Mouse (Mus musculus): ENCODE data around the gene Scaf4. TPM values are rescaled to one million over a fixed set of nuclear protein-coding genes. Genes with fewer than 3 reads are reported as not detected.

The Scaf4 gene
- total RNA-seq, 2 experiments from 2014 or later: 53.8 to 59.4 TPM

DNA sequence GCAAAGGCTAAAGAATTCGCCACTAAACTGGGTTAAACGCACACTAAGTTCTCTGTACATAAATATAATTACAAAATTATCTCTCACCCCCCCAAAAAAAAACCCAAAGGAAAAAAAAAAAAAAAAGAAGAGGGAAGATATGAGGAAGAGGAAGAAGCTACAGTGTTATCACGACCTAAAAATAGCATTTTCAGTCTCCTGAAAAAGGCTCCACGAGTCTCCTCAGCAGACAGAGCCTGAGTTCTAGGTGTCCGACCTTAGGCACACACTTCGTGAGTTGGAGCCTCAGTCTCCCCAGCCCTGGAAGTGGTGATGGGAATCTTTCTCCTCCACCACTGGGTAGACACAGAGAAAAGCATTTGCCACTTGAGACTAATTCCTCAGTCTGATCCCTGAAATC lies 85.7 kb downstream of the Scaf4 start:
- no peak for TF ChIP-seq CTCF (conservative IDR thresholded peaks at IDR 0.05)
- no peak overlapping the region for H3K27ac ChIP-seq
- DNase-seq (ENCODE audit: low spot score in 2 of 2): no peak
- no peak overlapping the region for H3K4me3 ChIP-seq

DNA sequence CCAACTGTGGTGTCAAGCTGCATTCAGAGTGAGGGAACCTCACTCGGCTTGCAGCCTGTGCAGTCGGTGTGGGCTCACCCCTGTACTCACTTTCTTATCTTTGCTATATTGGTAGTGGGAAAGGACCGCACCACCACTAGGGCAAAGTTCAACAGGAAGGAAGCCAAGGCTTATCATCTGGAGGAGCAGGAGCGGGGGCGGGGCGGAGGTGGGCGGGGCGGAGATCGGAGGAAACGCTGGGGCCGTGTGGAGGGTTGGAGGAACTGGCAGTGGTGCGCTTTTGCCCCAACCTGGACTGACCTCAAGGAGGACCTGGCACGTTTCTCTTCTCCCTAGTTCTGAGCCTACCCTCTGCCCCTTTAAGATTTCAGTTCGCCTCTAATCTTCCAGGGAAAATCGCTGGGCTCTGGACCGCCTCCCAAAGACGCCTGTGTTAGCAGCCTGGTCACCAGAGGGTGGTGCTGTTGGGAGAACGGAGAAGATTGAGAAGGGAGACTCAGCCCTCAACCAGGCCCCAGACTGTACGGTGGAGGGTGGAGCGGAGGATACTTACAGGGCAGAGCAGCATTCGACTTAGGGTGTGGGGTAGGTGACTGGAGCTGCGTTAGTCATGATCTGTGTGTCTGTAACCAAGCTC lies 86.8 kb downstream of the Scaf4 start:
- peak; percentile 82 for TF ChIP-seq CTCF (conservative IDR thresholded peaks at IDR 0.05)
- DNase-seq (ENCODE audit: low spot score in 2 of 2): peak; percentile 61 to 62
- peak overlapping the region; percentile 50 for H3K4me3 ChIP-seq
- peak overlapping the region; percentile 19; the same call in 1 of the 2 replicates for H3K27ac ChIP-seq

DNA sequence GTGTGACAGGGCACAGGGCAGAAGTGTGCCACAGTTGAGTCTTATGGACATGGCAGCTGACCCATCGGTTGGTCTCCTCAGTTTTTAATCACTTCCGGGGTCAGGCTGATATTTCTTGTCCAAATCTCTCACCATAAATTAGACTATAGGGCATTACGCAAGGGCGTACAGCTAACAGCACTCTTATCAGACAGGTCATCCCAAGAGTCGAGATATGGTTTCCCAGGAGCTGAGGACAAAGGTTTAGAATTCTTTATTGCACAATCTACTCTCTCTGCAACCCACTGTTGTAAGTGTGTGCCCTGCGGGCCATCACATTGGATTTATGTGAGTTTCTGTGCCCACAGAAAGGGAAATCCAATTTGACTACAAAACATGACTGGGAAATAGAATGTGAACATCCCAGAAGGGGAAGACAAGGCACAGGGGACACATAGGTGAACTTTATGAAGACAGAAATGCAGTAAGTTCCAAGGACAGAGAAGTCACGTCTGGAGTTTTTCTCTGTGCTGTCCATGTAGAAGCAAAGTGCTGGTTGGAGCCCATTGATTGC lies 87.5 kb downstream of the Scaf4 start:
- Histone ChIP-seq H3K27ac (no peak overlapping the region), H3K4me3 (no peak overlapping the region)
- no peak for TF ChIP-seq CTCF (conservative IDR thresholded peaks at IDR 0.05)
- DNase-seq (ENCODE audit: low spot score in 2 of 2): no peak

DNA sequence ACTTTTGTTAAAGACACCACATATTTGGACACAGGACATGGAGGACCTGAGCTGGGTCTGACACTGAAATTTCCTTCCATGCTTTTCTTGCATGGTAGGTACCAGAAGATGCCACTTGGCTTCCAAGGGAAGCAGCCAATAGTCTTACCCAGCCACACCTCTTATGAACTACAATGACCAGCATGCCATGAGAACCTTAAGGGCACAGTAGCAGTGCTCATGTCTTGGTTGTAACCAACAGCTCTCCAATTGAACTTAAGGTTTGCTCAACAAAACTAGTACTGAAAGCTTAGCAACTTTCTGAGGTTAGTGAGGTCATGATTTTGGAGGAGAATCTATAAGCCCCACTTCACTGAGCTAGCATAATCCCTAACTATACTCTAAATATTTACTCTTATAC lies 90.6 kb downstream of the Scaf4 start:
- TF ChIP-seq CTCF (conservative IDR thresholded peaks at IDR 0.05): no peak
- no peak overlapping the region for H3K4me3 ChIP-seq

DNA sequence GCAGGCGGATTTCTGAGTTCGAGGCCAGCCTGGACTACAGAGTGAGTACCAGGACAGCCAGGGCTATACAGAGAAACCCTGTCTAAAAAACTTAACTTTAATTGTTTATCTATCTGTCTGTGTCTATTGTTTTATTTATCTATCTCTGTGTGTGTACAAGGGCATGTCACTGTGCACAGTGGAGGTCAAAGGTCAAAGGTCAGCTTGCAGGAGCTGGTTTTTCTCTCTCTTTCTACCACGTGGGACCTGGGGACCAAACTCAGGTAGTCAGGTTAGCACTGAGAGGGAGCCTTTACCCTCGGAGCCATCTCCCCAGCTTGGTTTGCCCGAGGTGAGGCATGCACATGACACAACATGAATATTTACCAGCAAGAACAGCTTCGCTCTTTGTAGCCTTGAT lies 93.0 kb downstream of the Scaf4 start:
- H3K4me3 ChIP-seq: no peak overlapping the region
- no peak for TF ChIP-seq CTCF (conservative IDR thresholded peaks at IDR 0.05)
- DNase-seq (ENCODE audit: low spot score in 2 of 2): no peak
- H3K27ac ChIP-seq: no peak overlapping the region

More for the DNA sequence above, 90.6 kb downstream of the Scaf4 start:
- H3K27ac ChIP-seq: no peak overlapping the region
- DNase-seq (ENCODE audit: low spot score in 2 of 2): no peak

DNA sequence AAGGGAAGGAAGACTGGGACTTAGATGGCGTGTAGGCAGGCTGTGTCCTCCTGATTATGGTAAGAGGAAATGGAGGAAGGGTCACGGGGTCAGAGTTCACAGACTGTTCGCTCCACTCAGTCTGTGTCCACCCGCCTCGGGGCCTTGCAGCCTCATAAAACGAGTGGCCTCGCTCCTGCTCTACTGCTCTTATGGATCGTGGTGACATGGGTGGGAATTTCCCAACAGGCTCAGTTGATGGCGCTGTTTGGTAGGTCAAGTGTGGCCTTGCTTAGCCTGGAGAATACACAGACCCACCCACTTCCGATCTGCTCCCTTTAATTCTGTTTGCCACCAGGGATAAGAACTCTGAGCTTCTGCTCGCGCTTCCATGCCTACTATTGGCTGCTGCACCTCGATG lies 96.8 kb downstream of the Scaf4 start:
- DNase-seq (ENCODE audit: low spot score in 2 of 2): no peak
- Histone ChIP-seq H3K27ac (no peak overlapping the region), H3K4me3 (no peak overlapping the region)
- TF ChIP-seq CTCF (conservative IDR thresholded peaks at IDR 0.05): peak; percentile 56

DNA sequence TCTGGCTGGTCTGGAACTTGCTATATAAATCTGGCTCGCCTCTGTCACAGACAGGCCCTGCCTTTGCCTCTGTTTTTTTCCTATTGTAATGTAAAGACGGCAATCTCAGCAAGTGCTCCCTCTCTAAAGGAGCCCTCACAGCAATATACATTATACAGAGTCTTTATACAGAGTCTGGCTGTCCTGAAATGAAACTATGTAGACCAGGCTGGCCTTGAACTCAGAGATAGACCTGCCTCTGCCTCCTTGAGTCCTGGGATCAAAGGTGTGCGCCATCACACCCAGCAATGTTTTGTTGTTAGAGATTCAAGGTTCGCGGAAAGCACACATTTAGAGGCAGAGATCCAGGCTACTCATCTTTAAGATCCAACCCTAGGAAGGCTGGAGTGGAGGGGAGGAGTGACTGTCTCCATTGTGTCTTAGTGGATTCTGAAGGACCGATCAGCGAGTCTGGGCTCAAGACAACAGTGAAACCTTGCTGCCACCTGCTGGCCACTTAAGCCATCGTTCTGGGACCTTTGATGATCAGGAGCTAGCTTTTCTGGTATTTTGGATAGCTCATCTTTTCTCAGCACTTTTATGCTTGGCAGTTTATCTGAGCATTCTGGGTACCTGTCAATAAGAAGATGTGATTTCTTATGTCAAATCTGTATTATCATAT lies 98.2 kb downstream of the Scaf4 start:
- peak; percentile 94 for TF ChIP-seq CTCF (conservative IDR thresholded peaks at IDR 0.05)
- peak; percentile 83 to 85 for DNase-seq (ENCODE audit: low spot score in 2 of 2)
- Histone ChIP-seq H3K4me3 (no peak overlapping the region), H3K27ac (no peak overlapping the region)

DNA sequence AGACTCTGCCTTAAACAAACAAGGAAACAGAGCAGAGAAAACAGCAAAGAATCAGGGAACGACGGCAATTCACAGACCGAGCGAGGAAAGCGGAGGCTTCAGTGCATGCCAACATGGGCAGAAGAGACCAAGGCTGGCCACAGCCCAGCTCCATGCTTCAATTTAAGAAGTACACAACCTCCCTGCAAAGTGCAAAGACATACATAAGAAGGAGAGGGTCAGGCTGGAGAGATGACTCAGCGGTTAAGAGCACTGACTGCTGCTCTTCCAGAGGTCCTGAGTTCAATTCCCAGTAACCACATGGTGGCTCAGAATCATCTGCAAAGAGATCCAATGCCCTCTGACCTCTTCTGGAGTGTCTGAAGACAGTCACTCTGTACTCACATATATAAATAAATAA lies 100.2 kb downstream of the Scaf4 start:
- DNase-seq (ENCODE audit: low spot score in 2 of 2): no peak
- H3K27ac ChIP-seq: no peak overlapping the region
- no peak overlapping the region for H3K4me3 ChIP-seq
- no peak for TF ChIP-seq CTCF (conservative IDR thresholded peaks at IDR 0.05)

DNA sequence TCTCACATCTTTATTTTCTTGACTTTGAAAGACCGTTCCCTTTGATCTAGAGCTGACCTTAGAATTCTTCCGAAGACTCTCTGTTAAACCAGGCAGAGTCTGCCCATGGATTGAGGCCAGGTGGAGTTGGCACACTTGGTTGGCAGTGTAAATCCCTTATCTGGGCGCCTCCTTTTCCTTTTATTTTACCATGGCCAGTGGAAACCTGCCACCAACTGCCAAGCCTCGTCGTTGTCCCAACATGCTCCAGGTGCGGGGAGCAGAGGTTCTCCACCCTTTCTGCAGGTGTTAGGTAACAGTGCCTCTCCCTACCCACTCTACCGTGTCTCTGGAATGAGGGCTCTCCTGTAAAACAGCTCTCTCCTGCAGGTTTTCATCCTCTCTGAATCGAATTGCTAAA lies 102.6 kb downstream of the Scaf4 start:
- no peak overlapping the region for H3K4me3 ChIP-seq
- H3K27ac ChIP-seq: no peak overlapping the region
- no peak for DNase-seq (ENCODE audit: low spot score in 2 of 2)
- no peak for TF ChIP-seq CTCF (conservative IDR thresholded peaks at IDR 0.05)

DNA sequence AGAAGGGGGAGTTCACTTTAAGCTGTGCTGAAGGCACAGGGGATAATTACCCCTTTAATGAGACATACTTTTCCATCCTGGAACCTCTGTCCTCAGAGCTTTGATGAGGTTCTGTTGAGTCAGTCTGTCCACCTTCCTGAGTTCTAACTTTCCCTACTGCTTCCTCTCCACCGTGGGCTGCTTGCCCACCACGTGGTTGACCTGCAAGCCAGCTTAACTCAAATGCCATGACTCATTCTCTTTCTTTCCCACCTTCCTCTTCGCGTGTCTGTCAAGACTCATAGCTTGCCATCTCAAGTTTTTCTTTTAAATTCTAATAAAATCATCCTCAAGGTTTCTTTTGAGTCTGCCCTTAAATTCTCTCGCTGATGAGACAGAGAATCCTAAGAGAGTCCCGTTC lies 103.3 kb downstream of the Scaf4 start:
- TF ChIP-seq CTCF (conservative IDR thresholded peaks at IDR 0.05): no peak
- Histone ChIP-seq H3K4me3 (no peak overlapping the region), H3K27ac (no peak overlapping the region)
- no peak for DNase-seq (ENCODE audit: low spot score in 2 of 2)

DNA sequence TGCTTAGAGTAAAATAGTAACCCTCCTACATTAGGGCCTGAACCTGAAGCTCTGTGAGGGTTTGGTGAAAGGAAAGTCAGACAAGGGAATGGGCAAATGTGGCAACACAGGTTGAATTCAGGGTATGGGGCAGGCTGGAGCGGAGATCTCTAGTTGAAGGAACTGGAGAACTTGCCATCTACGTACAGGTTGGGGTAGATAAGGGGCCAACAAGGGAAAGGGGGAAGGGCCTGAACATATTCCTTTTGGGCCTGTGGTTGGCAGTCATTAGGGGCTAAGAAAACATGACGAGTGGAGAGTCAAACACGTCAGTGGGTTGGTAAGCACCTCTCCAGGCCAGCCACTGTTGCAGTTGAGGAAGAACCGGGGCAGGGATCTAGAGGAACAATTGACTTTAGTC lies 104.4 kb downstream of the Scaf4 start:
- H3K27ac ChIP-seq: no peak overlapping the region
- no peak overlapping the region for H3K4me3 ChIP-seq
- DNase-seq (ENCODE audit: low spot score in 2 of 2): no peak
- TF ChIP-seq CTCF (conservative IDR thresholded peaks at IDR 0.05): no peak

DNA sequence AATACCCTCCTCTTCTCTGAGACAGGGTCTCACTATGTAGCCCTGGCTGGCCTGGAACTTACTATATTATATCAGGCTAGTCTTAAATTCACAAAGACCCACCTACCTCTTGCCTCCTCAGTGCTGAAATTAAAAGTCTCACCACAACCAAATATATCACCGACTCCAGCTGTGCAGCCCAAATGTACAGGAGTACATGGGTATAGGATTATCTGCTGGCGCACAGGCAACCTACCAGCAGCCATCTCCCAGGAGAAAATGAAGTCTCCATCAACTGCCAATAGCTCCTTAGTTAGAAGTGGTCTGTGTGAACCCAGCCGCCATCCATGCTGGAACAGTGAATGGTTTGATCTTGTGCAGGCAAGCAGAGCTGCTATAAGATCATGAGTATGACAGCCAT lies 105.9 kb downstream of the Scaf4 start:
- no peak for DNase-seq (ENCODE audit: low spot score in 2 of 2)
- Histone ChIP-seq H3K27ac (no peak overlapping the region), H3K4me3 (no peak overlapping the region)
- TF ChIP-seq CTCF (conservative IDR thresholded peaks at IDR 0.05): no peak

DNA sequence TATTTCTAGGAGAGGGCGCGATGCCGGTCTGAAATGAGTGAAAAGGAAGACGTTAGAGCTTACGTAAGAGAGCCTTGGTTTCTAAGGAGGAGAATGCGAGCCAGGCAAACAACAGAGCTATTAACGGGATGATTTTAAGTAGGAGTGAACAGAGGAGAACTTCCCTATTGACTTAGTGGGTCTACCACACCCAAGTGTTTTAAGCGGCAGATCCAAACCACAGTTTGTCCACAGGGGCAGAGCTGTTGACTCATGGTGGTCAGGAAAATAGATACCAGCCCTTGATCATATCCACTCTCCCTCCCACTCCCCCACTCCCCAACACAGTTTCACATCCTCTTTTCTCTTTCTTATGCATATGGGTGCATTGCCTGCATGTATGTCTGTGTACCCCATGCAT lies 106.9 kb downstream of the Scaf4 start:
- no peak for DNase-seq (ENCODE audit: low spot score in 2 of 2)
- Histone ChIP-seq H3K27ac (peak overlapping the region; percentile 86; the same call in 1 of the 2 replicates), H3K4me3 (no peak overlapping the region)
- no peak for TF ChIP-seq CTCF (conservative IDR thresholded peaks at IDR 0.05)

DNA sequence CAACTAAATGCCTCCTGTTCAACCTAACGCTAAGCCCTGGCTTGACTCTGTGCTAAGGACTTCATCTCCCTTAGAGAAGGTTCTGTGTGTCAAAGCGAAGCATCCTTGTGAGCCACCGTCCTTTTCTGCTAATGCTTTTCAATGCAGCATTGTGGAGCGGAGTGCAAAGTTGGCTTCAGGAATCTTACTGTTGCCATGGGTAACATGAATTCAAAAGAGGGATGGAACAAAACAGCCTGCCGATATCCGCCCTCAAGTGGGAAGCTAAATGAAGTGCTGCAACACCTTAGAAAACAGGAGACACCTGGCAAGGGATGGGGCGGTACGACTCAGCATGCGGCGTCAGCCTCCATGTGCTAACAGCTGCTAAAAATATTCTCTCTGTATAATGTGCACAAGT lies 107.8 kb downstream of the Scaf4 start:
- DNase-seq (ENCODE audit: low spot score in 2 of 2): peak; percentile 51 to 74
- TF ChIP-seq CTCF (conservative IDR thresholded peaks at IDR 0.05): peak; percentile 49
- peak overlapping the region; percentile 10; the same call in 1 of the 2 replicates for H3K4me3 ChIP-seq
- H3K27ac ChIP-seq: peak overlapping the region; percentile 86

Other genes with a start within 250 kb of the Scaf4 start
- 100 to 1,000 TPM; 124 to 125 TPM for gene Tiam1, start 140.7 kb downstream of the Scaf4 start, total RNA-seq (2021)
- 100 to 1,000 TPM; 386 to 390 TPM for gene Sod1, start 63.7 kb downstream of the Scaf4 start, total RNA-seq (2021)
- gene Hunk, start 101.5 kb upstream of the Scaf4 start, total RNA-seq (2021): 10 to 100 TPM; 25.7 to 31.1 TPM